Mouse (Mus musculus) CH12.LX (cell line): ENCODE data around the gene Ufd1. TPM values are rescaled to one million over a fixed set of nuclear protein-coding genes. Genes with fewer than 3 reads are reported as not detected.

Source experiments
- DNase-seq: peaks from one replicate; pipeline ENCODE4 v3.0.0-alpha.2; 2013; ENCODE audit errors: extremely low read depth
- H3K27ac ChIP-seq: 2 replicates; pipeline ENCODE4 v1.5.1; 2012; ENCODE audit warnings: low read depth, mild to moderate bottlenecking, control low read depth, moderate library complexity; ENCODE audit not compliant: insufficient read depth
- H3K27me3 ChIP-seq: replicated peaks from 2 replicates; pipeline ENCODE3; 2012; ENCODE audit warnings: inconsistent platforms
- H3K36me3 ChIP-seq, 2 experiments: replicated peaks in 1 of 2; 2 replicates each; pipeline versions ENCODE3 to v1.6.1; 2012; ENCODE audit warnings: inconsistent platforms in 1 of 2, low read length in 1 of 2, mild to moderate bottlenecking in 1 of 2, mixed read lengths in 1 of 2, moderate library complexity in 1 of 2; ENCODE audit not compliant: control insufficient read depth in 1 of 2, insufficient read depth in 1 of 2
- H3K4me1 ChIP-seq, 2 experiments: 2 replicates each; pipeline ENCODE4 v1.6.1; 2012; ENCODE audit warnings: inconsistent platforms in 1 of 2, moderate library complexity in 1 of 2; ENCODE audit not compliant: insufficient read depth in 2 of 2, control insufficient read depth in 1 of 2
- H3K4me2 ChIP-seq: 2 replicates; pipeline ENCODE4 v1.6.1; 2012; ENCODE audit warnings: low read depth, mild to moderate bottlenecking, control low read depth; ENCODE audit not compliant: poor library complexity, insufficient read depth, severe bottlenecking
- H3K4me3 ChIP-seq, 3 experiments: fragments of 150-350 bp in 1 of 3; sonication (generic) in 1 of 3; replicated peaks in 1 of 3; 2 replicates each; pipeline versions ENCODE3 to v1.5.1; 2011 to 2012; ENCODE audit warnings: low read depth in 2 of 3, low read length in 2 of 3, mild to moderate bottlenecking in 2 of 3, moderate library complexity in 2 of 3, control low read depth in 1 of 3, improper control_type of control experiment in 1 of 3, inconsistent platforms in 1 of 3, mixed read lengths in 1 of 3; ENCODE audit not compliant: poor library complexity in 1 of 3
- H3K79me2 ChIP-seq: replicated peaks from 2 replicates; pipeline ENCODE4 v1.6.1; 2012; ENCODE audit warnings: mild to moderate bottlenecking, moderate library complexity; ENCODE audit not compliant: control insufficient read depth, poor library complexity, insufficient read depth, severe bottlenecking; ENCODE audit errors: extremely low read depth
- H3K9ac ChIP-seq: 2 replicates; pipeline ENCODE4 v1.6.1; 2012; ENCODE audit warnings: low read depth, mild to moderate bottlenecking, control low read depth, moderate library complexity; ENCODE audit not compliant: insufficient read depth
- H3K9me3 ChIP-seq: replicated peaks from 2 replicates; pipeline ENCODE3; 2012; ENCODE audit warnings: low read length, inconsistent platforms, mixed read lengths
- BHLHE40 ChIP-seq: IDR thresholded peaks from 2 replicates; pipeline ENCODE4 v1.6.1; 2011; ENCODE audit warnings: mild to moderate bottlenecking, low read depth, low read length, improper control_type of control experiment
- CTCF ChIP-seq, 2 experiments: IDR thresholded peaks in 1 of 2; conservative IDR thresholded peaks in 1 of 2; 2 replicates each; pipeline ENCODE4 v1.5.1; 2011 to 2012; ENCODE audit warnings: low read depth in 2 of 2, low read length in 2 of 2, improper control_type of control experiment in 1 of 2, inconsistent platforms in 1 of 2, mild to moderate bottlenecking in 1 of 2, moderate library complexity in 1 of 2
- EP300 ChIP-seq: IDR thresholded peaks from 2 replicates; pipeline ENCODE4 v1.6.1; 2011; ENCODE audit warnings: low read length, improper control_type of control experiment
- GABPA ChIP-seq: IDR thresholded peaks from 2 replicates; pipeline ENCODE4 v1.6.1; 2012; ENCODE audit warnings: low read depth, low read length, improper control_type of control experiment, inconsistent platforms; ENCODE audit not compliant: insufficient replicate concordance
- IRF4 ChIP-seq: IDR thresholded peaks from 2 replicates; pipeline ENCODE4 v1.6.1; 2014; ENCODE audit warnings: low read depth, mild to moderate bottlenecking, inconsistent platforms, low read length, improper control_type of control experiment
- JUND ChIP-seq: conservative IDR thresholded peaks from 2 replicates; pipeline ENCODE4 v1.6.1; 2011; ENCODE audit warnings: low read depth, low read length, improper control_type of control experiment
- MAFK ChIP-seq: IDR thresholded peaks from 2 replicates; pipeline ENCODE4 v1.6.1; 2011; ENCODE audit warnings: low read length, improper control_type of control experiment; ENCODE audit not compliant: insufficient replicate concordance
- MAX ChIP-seq: IDR thresholded peaks from 2 replicates; pipeline ENCODE4 v1.6.1; 2011; ENCODE audit warnings: low read length, improper control_type of control experiment
- MAZ ChIP-seq: IDR thresholded peaks from 2 replicates; pipeline ENCODE4 v1.6.1; 2012; ENCODE audit warnings: low read depth, mild to moderate bottlenecking, inconsistent platforms, low read length, improper control_type of control experiment, moderate library complexity
- MEF2A ChIP-seq: IDR thresholded peaks from 2 replicates; pipeline ENCODE4 v1.6.1; 2014; ENCODE audit warnings: low read depth, mild to moderate bottlenecking, inconsistent platforms, low read length, improper control_type of control experiment, borderline replicate concordance
- NRF1 ChIP-seq: IDR thresholded peaks from 2 replicates; pipeline ENCODE4 v1.6.1; 2014; ENCODE audit warnings: low read depth, mild to moderate bottlenecking, inconsistent platforms, low read length, improper control_type of control experiment, moderate library complexity
- PAX5 ChIP-seq: IDR thresholded peaks from 2 replicates; pipeline ENCODE4 v1.6.1; 2012; ENCODE audit warnings: low read length, inconsistent platforms, mixed read lengths
- POLR2A ChIP-seq: IDR thresholded peaks from 2 replicates; pipeline ENCODE4 v1.6.1; 2011; ENCODE audit warnings: low read depth, mild to moderate bottlenecking, improper control_type of control experiment, low read length
- POLR2AphosphoS2 ChIP-seq: IDR thresholded peaks from 2 replicates; pipeline ENCODE4 v1.6.1; 2011; ENCODE audit warnings: low read depth, low read length, improper control_type of control experiment
- RCOR1 ChIP-seq: conservative IDR thresholded peaks from 2 replicates; pipeline ENCODE4 v1.6.1; 2012; ENCODE audit warnings: low read depth, mild to moderate bottlenecking, inconsistent platforms, low read length, improper control_type of control experiment
- SMC3 ChIP-seq: IDR thresholded peaks from 2 replicates; pipeline ENCODE4 v1.6.1; 2011; ENCODE audit warnings: low read depth, low read length, improper control_type of control experiment
- TBP ChIP-seq: conservative IDR thresholded peaks from 2 replicates; pipeline ENCODE4 v1.6.1; 2011; ENCODE audit warnings: low read depth, low read length, improper control_type of control experiment
- TCF12 ChIP-seq: IDR thresholded peaks from 2 replicates; pipeline ENCODE4 v1.6.1; 2014; ENCODE audit warnings: low read depth, mild to moderate bottlenecking, inconsistent platforms, low read length, improper control_type of control experiment
- USF1 ChIP-seq: IDR thresholded peaks from 2 replicates; pipeline ENCODE4 v1.6.1; 2014; ENCODE audit warnings: low read depth, mild to moderate bottlenecking, inconsistent platforms, low read length, improper control_type of control experiment
- dilution Hi-C: fragments of 300-500 bp; cut with MboI; formaldehyde crosslinking; loops from 2 replicates; pipeline ENCODE4 v1.14.3; 2020; ENCODE audit warnings: low sequenced_read_pairs; ENCODE audit not compliant: extremely low pct_unique_long_range_greater_than_20kb, extremely low pct_ligation_motif_present
- in situ Hi-C: fragments of 300-500 bp; cut with MboI; formaldehyde crosslinking; loops from 3 replicates; pipeline ENCODE4 v1.14.3; 2019; ENCODE audit warnings: low sequenced_read_pairs, low pct_ligation_motif_present, low pct_unique_long_range_greater_than_20kb, mixed read lengths
- polyA plus RNA-seq: library from polyadenylated mRNA; unstranded; fragments of >175 nt; gene quantifications from 2 replicates; pipeline ENCODE4 v1.2.1, GENCODE M21; 2012; ENCODE audit warnings: low read depth; ENCODE audit not compliant: insufficient read length
- total RNA-seq, 2 experiments: library from RNA; depleted of rRNA; stranded (reverse); fragments of 300-350 nt in 1 of 2; fragments of >200 nt in 1 of 2; gene quantifications; 2 replicates each; pipeline ENCODE4 v1.2.3; 2012 to 2014

Ufd1 gene
- total and polyA plus RNA-seq, 3 experiments, result 43.6 to 80.8 (median 62.6) TPM

- dilution Hi-C loops, result no loop called here
- no peak overlapping the region for H3K4me2 ChIP-seq
- H3K27me3 ChIP-seq, result no peaks in the 10 kb centered on the region
- peaks cover 6% of the 10 kb centered on the region for H3K9me3 ChIP-seq
- H3K79me2 ChIP-seq, result no peaks in the 10 kb centered on the region
- no peak overlapping the region for H3K4me3 ChIP-seq
- no peak overlapping the region for H3K9ac ChIP-seq
- TF ChIP-seq BHLHE40, result no peak
- TF ChIP-seq EP300, result no peak
- TF ChIP-seq TBP, result no peak
- TF ChIP-seq, all 38 proteins: peak for 0
- no peaks in the 10 kb centered on the region for H3K4me1 ChIP-seq
- no peak overlapping the region for H3K27ac ChIP-seq
- H3K36me3 ChIP-seq, result peaks cover 20 to 54% of the 10 kb centered on the region in 2 experiments
- no peak for DNase-seq
- in situ Hi-C loops, result loop anchor here (5.0 kb wide), 1 partner anchor 79 kb away; no protein-coding TSS in a partner anchor
Measured at GRCm38 (mm10) chr16:18775621-18776555, 35.7 kb upstream of the Ufd1 start.

- Histone ChIP-seq H3K27me3 (no peaks in the 10 kb centered on the region), H3K27ac (no peak within 1 kb of the TSS)
- dilution Hi-C loops, result no loop called here
Measured at GRCm38 (mm10) chr16:18776556-18777100, 35.0 kb upstream of the Ufd1 start, which contains the start of gene Cldn5. Cldn5 (plus strand) TSS chr16:18776847.

GRCm38 (mm10) chr16:18777101-18778080 lies 34.2 kb upstream of the Ufd1 start:
- Histone ChIP-seq H3K4me1 (no peaks in the 10 kb centered on the region), H3K4me3 (no peak overlapping the region), H3K36me3 (peaks cover 33 to 69% of the 10 kb centered on the region in 2 experiments), H3K4me2 (no peak overlapping the region), H3K79me2 (no peaks in the 10 kb centered on the region), H3K27me3 (no peaks in the 10 kb centered on the region), H3K27ac (no peak overlapping the region), H3K9me3 (peaks cover 4% of the 10 kb centered on the region), H3K9ac (no peak overlapping the region)
- dilution Hi-C loops (no loop called here), in situ Hi-C loops (loop anchor here (5.0 kb wide), 1 partner anchor 80 kb away; no protein-coding TSS in a partner anchor)
- no peak for TF ChIP-seq RCOR1
- TF ChIP-seq IRF4, result no peak
- TF ChIP-seq TCF12, result no peak
- TF ChIP-seq SMC3, result no peak
- TF ChIP-seq POLR2A, result no peak
- no peak for TF ChIP-seq POLR2AphosphoS2
- no peak for TF ChIP-seq NRF1
- no peak for TF ChIP-seq MEF2A
- TF ChIP-seq MAZ, result no peak
- no peak for TF ChIP-seq GABPA
- no peak for TF ChIP-seq CTCF (conservative IDR thresholded peaks at IDR 0.05 in 1 of 2, IDR thresholded peaks at IDR 0.05 in 1 of 2; ENCODE audit: low read depth in 2 of 2, low read length in 2 of 2)
- no peak for TF ChIP-seq PAX5
- TF ChIP-seq BHLHE40, result no peak
- DNase-seq, result no peak

More at GRCm38 (mm10) chr16:18776556-18777100, 35.0 kb upstream of the Ufd1 start, which contains the start of gene Cldn5:
- Histone ChIP-seq H3K36me3 (peaks cover 26 to 61% of the 10 kb centered on the region in 2 experiments), H3K9ac (no peak within 1 kb of the TSS), H3K9me3 (peaks cover 4% of the 10 kb centered on the region), H3K79me2 (no peaks in the 10 kb centered on the region), H3K4me2 (no peak within 1 kb of the TSS), H3K4me1 (no peaks in the 10 kb centered on the region), H3K4me3 (no peak within 1 kb of the TSS)
- TF ChIP-seq JUND (no peak), USF1 (no peak), IRF4 (no peak), MAX (no peak), PAX5 (no peak), MAFK (no peak)
- no peak for DNase-seq
- in situ Hi-C loops, result loop anchor here (5.0 kb wide), 1 partner anchor 79 kb away; no protein-coding TSS in a partner anchor
